Mouse (Mus musculus) lung, embryonic 14.5 days (tissue): ENCODE results near the gene Npnt. TPM values are rescaled to one million over a fixed set of nuclear protein-coding genes. Genes with fewer than 3 reads are reported as not detected.

Experiments
- ATAC-seq: fragments of 200-750 bp; cut with Nextera tagmentation; 2 replicates; pipeline ENCODE4 v1.8.0; 2017; ENCODE audit warnings: mild to moderate bottlenecking, moderate TSS enrichment, moderate library complexity; ENCODE audit not compliant: insufficient read depth
- DNase-seq: peaks from one replicate; pipeline ENCODE4 v3.0.0-alpha.2; 2015
- H3K27ac ChIP-seq: fragments of 300-500 bp; sonication (generic); 2 replicates; pipeline ENCODE4 v1.5.1; 2014; ENCODE audit warnings: low read depth, mild to moderate bottlenecking, moderate library complexity
- H3K27me3 ChIP-seq: fragments of 300-500 bp; sonication (generic); 2 replicates; pipeline ENCODE4 v1.6.1; 2014; ENCODE audit warnings: low read length, control low read depth; ENCODE audit not compliant: insufficient read depth
- H3K36me3 ChIP-seq: fragments of 300-500 bp; sonication (generic); 2 replicates; pipeline ENCODE4 v1.6.1; 2014; ENCODE audit warnings: control low read depth; ENCODE audit not compliant: insufficient read depth
- H3K4me1 ChIP-seq: fragments of 300-500 bp; sonication (generic); 2 replicates; pipeline ENCODE4 v1.6.1; 2014; ENCODE audit warnings: antibody characterized with exemption, control low read depth; ENCODE audit not compliant: insufficient read depth
- H3K4me2 ChIP-seq: fragments of 300-500 bp; sonication (generic); 2 replicates; pipeline ENCODE4 v1.6.1; 2014; ENCODE audit warnings: mild to moderate bottlenecking
- H3K4me3 ChIP-seq: fragments of 300-500 bp; sonication (generic); 2 replicates; pipeline ENCODE4 v1.5.1; 2014; ENCODE audit warnings: low read depth, low read length
- H3K9ac ChIP-seq: fragments of 300-500 bp; sonication (generic); 2 replicates; pipeline ENCODE4 v1.6.1; 2014
- H3K9me3 ChIP-seq: fragments of 300-500 bp; sonication (generic); 2 replicates; pipeline ENCODE4 v1.6.1; 2016; ENCODE audit warnings: low read depth, low read length, control low read depth
- CTCF ChIP-seq: IDR thresholded peaks from 2 replicates; pipeline ENCODE4 v1.5.1; 2016; ENCODE audit warnings: antibody characterized with exemption, low read depth
- WGBS: fragments of 180-500 bp; shearing (Covaris S2); extraction: QIAGEN DNeasy Blood & Tissue Kit; methylation state at CpG from one replicate; pipeline ENCODE4 v1.1.7; 2014; 5-methylcytosine and 5-hydroxymethylcytosine counted together
- polyA plus RNA-seq: library from polyadenylated mRNA; unstranded; fragments of >200 nt; fragmentation: Nextera tagmentation; extraction: Ambion mirVana; gene quantifications from 2 replicates; pipeline ENCODE4 v1.2.1, GENCODE M21; 2014

Npnt gene
- polyA plus RNA-seq, 1 experiment from 2014 or later: 84.5 TPM

DNA sequence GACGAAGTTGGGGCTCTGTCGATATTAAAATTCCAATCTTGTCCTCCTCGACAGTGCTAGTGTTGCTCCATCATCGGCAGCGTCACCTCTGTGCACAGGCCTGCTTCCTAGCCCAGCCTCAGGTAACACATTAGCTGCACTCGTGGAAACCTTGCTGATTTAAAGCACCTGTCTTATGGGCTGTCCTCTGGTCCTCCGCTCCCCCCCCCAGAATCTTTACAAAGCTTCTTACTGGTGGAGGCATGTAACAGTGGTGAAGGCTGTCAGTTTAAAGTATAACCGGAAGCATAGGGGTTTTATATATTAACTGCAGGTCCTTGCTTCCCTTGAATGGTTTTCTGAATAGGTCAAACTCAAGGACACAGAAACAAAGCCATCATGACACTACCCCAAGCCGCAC lies 66.8 kb downstream of the Npnt start:
- Histone ChIP-seq H3K4me2 (no peak overlapping the region), H3K9me3 (no peaks in the 10 kb centered on the region), H3K27me3 (no peaks in the 10 kb centered on the region), H3K27ac (no peak overlapping the region), H3K9ac (no peak overlapping the region), H3K4me1 (no peaks in the 10 kb centered on the region), H3K4me3 (no peak overlapping the region), H3K36me3 (no peaks in the 10 kb centered on the region)
- DNase-seq: no peak
- TF ChIP-seq CTCF: no peak
- ATAC-seq: no peak
- 72% methylated on average over 9 of the region's 9 CpGs for WGBS

DNA sequence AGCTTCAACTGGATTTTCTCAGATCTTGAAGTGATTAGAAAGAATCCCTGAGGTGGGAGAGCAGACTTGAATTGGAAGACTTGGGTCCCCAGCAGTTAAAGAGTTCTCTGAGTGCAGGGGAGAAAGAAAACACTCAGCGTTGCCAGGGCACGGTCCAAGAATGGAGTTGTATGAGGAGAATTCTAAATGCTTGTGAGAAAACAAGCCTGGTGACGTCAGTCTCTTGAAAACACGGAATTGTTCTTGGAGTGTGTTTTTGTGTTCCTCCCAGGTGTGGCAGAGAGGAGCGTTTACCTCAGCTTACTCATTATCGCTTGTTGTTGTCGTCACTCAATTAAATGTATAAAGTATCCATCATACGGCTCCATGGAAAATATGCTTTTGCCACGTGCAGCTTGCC lies 69.3 kb downstream of the Npnt start:
- 60% methylated on average over 9 of the region's 9 CpGs for WGBS

DNA sequence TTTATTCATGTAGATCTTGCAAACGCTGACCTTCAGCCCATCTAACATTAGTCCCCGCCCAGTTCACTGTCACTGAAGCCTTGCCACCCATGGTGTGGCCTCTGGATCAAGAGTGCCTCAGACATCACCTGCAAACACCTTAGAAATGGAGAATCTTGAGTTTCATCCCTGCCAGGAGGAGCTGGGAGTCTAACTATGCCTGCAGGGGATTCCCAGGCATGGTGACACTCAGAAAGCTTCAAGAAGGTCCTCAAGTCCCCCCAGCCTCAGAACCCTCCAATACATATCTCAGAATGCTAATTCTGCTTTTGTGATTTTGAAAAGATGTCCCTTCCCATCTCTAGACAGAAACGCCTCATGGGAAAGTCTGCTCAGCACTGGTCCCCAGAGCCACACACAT lies 69.7 kb downstream of the Npnt start:
- Histone ChIP-seq H3K9ac (no peak overlapping the region), H3K27me3 (no peaks in the 10 kb centered on the region), H3K4me3 (no peak overlapping the region), H3K36me3 (no peaks in the 10 kb centered on the region), H3K4me1 (0 out of 2 replicates have a peak, but pooled peaks cover 6% of the 10 kb centered on the region), H3K27ac (no peak overlapping the region), H3K4me2 (no peak overlapping the region), H3K9me3 (no peaks in the 10 kb centered on the region)
- no peak for TF ChIP-seq CTCF
- WGBS: 80% methylated on average over 3 of the region's 3 CpGs
- ATAC-seq: no peak
- DNase-seq: no peak

More for the DNA sequence above, 69.3 kb downstream of the Npnt start:
- Histone ChIP-seq H3K4me1 (0 out of 2 replicates have a peak, but pooled peaks cover 6% of the 10 kb centered on the region), H3K4me3 (no peak overlapping the region), H3K36me3 (no peaks in the 10 kb centered on the region), H3K9ac (no peak overlapping the region), H3K27me3 (no peaks in the 10 kb centered on the region), H3K4me2 (no peak overlapping the region), H3K9me3 (no peaks in the 10 kb centered on the region), H3K27ac (no peak overlapping the region)
- no peak for ATAC-seq
- DNase-seq: no peak
- TF ChIP-seq CTCF: no peak

DNA sequence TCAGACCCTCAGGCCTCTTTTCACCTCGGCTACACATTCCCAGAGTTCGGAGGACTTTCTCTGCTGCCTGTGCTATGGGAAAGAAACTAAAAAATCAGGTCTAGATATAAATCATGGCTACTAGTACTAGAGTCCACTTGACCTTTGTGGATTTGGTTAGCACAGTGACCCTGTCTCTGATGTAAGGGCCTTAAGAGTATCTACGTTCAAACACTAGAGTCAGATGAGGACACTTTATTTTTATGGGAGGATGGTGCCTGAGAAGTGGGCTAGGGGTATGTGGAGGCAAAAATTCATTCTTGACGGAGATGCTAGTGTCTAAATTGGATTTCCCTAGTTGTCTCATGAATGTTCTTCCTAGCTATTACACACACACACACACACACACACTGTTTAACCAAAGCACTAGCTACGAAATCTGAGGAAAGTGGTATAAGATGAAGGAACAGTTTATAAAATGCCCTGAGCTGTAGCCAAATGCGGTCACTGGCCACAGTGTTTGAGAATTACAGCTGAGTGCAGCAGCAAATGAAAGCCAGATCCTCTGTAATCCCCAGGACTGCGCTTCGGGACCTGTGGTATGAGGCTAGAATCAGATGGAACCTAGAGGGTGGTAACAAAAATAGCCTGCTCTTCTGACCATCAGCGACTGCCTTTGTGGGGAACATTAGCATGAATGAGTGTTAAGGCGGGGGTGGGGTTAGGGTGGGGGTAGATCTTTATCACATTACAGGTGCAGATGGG lies 73.0 kb downstream of the Npnt start:
- TF ChIP-seq CTCF: no peak
- DNase-seq (no peak), ATAC-seq (no peak)
- Histone ChIP-seq H3K27ac (no peak overlapping the region), H3K9ac (no peak overlapping the region), H3K9me3 (no peaks in the 10 kb centered on the region), H3K27me3 (no peaks in the 10 kb centered on the region), H3K4me2 (no peak overlapping the region), H3K4me3 (no peak overlapping the region), H3K36me3 (no peaks in the 10 kb centered on the region), H3K4me1 (0 out of 2 replicates have a peak, but pooled peaks cover 6% of the 10 kb centered on the region)
- 53% methylated on average over 10 of the region's 10 CpGs for WGBS

DNA sequence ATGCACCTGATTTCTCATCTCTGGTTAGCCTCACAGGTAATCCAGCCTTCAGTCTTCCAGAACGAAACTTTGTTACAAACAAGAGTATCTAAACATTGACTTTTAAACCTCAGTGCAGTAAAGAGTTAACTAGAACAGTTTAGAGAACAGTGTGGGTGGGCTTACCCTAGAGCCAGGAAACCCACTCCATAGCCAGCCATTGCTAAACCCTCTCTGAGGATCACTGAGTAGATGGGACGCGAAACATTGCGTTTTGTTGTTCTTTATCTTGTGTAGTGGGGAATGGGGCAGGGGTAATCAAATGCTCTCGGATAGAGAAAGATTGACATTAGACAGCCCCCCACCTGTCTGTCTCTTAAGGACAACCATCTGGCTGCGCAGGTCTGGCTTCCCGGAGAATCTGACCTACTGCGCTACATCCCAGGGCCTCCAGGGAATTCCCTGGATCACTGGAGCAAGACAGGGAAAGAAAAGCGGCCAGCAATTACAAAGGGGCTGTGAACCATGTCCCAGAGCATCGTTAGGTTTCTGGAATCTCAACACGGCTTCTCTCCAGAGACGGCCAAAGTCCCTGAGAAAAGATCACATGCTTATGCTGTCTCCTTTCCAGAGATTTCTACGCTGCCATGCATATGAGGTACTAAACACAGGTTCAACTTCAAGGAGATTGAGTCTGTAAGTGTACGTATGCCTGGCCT lies 73.9 kb downstream of the Npnt start:
- 69% methylated on average over 14 of the region's 14 CpGs for WGBS
- H3K27me3 ChIP-seq: no peaks in the 10 kb centered on the region
- H3K4me2 ChIP-seq: no peak overlapping the region
- H3K9me3 ChIP-seq: no peaks in the 10 kb centered on the region
- no peak overlapping the region for H3K9ac ChIP-seq
- TF ChIP-seq CTCF: no peak
- ATAC-seq (no peak), DNase-seq (no peak)
- no peaks in the 10 kb centered on the region for H3K36me3 ChIP-seq
- H3K4me3 ChIP-seq: no peak overlapping the region
- H3K27ac ChIP-seq: no peak overlapping the region
- H3K4me1 ChIP-seq: 0 out of 2 replicates have a peak, but pooled peaks cover 6% of the 10 kb centered on the region

DNA sequence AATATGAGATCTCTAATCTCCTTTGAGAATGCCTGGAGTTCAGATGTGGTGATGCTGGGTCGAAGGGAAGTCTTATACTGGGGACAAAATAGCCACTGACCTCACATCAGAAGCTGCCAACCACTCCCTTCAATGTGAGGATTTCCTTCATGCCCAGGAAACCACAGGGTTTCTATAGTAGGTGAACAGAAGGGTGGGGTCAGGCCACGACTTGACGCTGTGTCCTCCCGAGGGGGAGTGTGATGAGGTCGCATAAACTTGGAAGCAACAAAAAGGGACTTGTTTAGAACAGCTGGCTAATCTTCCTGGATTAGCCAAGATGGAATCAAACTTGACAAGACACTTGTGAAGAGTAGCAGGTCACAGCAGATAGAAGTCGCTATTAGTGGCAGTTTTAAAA lies 76.8 kb downstream of the Npnt start:
- DNase-seq: no peak

DNA sequence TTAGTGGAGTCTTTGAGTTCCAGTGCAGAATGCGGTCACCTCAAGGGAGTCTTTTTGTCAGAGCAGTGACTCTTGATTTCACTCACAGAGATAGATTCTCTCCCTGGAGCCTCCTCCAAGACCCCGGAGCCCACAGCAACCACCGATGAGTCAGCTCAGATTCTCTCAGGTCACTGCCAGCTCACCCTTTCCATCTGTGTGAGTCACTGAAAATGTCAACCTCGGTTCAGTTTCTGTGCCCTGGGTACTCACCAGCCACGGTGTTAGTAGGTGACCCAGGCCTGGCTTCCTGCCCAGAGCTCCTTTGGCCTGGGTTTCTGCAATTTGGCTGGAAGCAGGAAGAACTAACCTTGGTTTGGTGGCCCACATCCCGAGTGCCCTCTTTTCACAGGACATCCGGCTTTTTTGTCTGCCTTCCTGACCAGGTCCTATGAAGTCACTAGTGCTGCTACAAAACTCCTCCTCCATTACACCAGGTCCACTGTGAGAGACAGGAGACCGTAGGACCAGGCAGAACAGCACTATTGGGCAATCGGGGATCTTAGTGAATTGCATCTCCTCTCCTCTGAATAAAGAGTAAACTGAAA lies 78.7 kb downstream of the Npnt start:
- H3K27ac ChIP-seq: no peak overlapping the region
- 0 out of 2 replicates have a peak, but pooled peaks cover 5% of the 10 kb centered on the region for H3K4me1 ChIP-seq
- H3K9ac ChIP-seq: no peak overlapping the region
- H3K9me3 ChIP-seq: no peaks in the 10 kb centered on the region
- no peak overlapping the region for H3K4me3 ChIP-seq
- DNase-seq: peak; percentile 56
- WGBS: 71% methylated on average over 9 of the region's 9 CpGs
- H3K4me2 ChIP-seq: no peak overlapping the region
- H3K27me3 ChIP-seq: no peaks in the 10 kb centered on the region
- no peaks in the 10 kb centered on the region for H3K36me3 ChIP-seq
- no peak for TF ChIP-seq CTCF
- peak; percentile 29; the same call in 1 of the 2 replicates for ATAC-seq

More for the DNA sequence above, 76.8 kb downstream of the Npnt start:
- Histone ChIP-seq H3K9ac (no peak overlapping the region), H3K27me3 (no peaks in the 10 kb centered on the region), H3K36me3 (no peaks in the 10 kb centered on the region), H3K27ac (no peak overlapping the region), H3K4me3 (no peak overlapping the region), H3K4me1 (0 out of 2 replicates have a peak, but pooled peaks cover 6% of the 10 kb centered on the region), H3K9me3 (no peaks in the 10 kb centered on the region), H3K4me2 (no peak overlapping the region)
- TF ChIP-seq CTCF: no peak
- no peak for ATAC-seq
- 50% methylated on average over 6 of the region's 6 CpGs for WGBS
